Mouse (Mus musculus): ENCODE data around the gene Gbx2. TPM values are rescaled to one million over a fixed set of nuclear protein-coding genes. Genes with fewer than 3 reads are reported as not detected.

The Gbx2 gene
- polyA plus RNA-seq, 1 experiment: 0.06 TPM

- no peaks in the 10 kb centered on the region for H3K4me1 ChIP-seq (ENCODE audit: control insufficient read depth, insufficient read depth, low read length)
- 90% methylated on average over 2 of the region's 2 CpGs for WGBS
- H3K4me3 ChIP-seq (replicated peaks; ENCODE audit: extremely low read depth, low read depth, low read length): no peak overlapping the region
- DNase-seq: no peak
- TF ChIP-seq POLR2A (IDR thresholded peaks at IDR 0.05; ENCODE audit: borderline replicate concordance, extremely low read depth, low read depth, low read length): no peak
- TF ChIP-seq CTCF (IDR thresholded peaks at IDR 0.05; ENCODE audit: insufficient read depth, low read length): no peak
Observed at GRCm38 (mm10) chr1:89963296-89963695, 32.3 kb upstream of the Gbx2 start.

GRCm38 (mm10) chr1:89962092-89962491 is 31.1 kb upstream of the Gbx2 start:
- no peak overlapping the region for H3K4me3 ChIP-seq (replicated peaks; ENCODE audit: extremely low read depth, low read depth, low read length)
- no peaks in the 10 kb centered on the region for H3K4me1 ChIP-seq (ENCODE audit: control insufficient read depth, insufficient read depth, low read length)
- 30% methylated on average over 13 of the region's 13 CpGs for whole genome bisulfite sequencing
- no peak for DNase-seq
- TF ChIP-seq POLR2A (IDR thresholded peaks at IDR 0.05; ENCODE audit: borderline replicate concordance, extremely low read depth, low read depth, low read length) (no peak), CTCF (IDR thresholded peaks at IDR 0.05; ENCODE audit: insufficient read depth, low read length) (no peak)

- Histone ChIP-seq H3K4me1 (ENCODE audit: control insufficient read depth, insufficient read depth, low read length) (no peaks in the 10 kb centered on the region), H3K4me3 (replicated peaks; ENCODE audit: extremely low read depth, low read depth, low read length) (no peak overlapping the region)
- WGBS: 78% methylated on average over 4 of the region's 4 CpGs
- TF ChIP-seq CTCF (IDR thresholded peaks at IDR 0.05; ENCODE audit: insufficient read depth, low read length): no peak
- no peak for TF ChIP-seq POLR2A (IDR thresholded peaks at IDR 0.05; ENCODE audit: borderline replicate concordance, extremely low read depth, low read depth, low read length)
- no peak for DNase-seq
Observed at GRCm38 (mm10) chr1:89959393-89959792, 28.4 kb upstream of the Gbx2 start.

- DNase-seq: peak; percentile 77
- 2% methylated on average over 16 of the region's 16 CpGs for WGBS
- Histone ChIP-seq H3K4me3 (replicated peaks; ENCODE audit: extremely low read depth, low read depth, low read length) (no peak overlapping the region), H3K4me1 (ENCODE audit: control insufficient read depth, insufficient read depth, low read length) (peaks cover 9% of the 10 kb centered on the region)
- peak; percentile 93 for TF ChIP-seq CTCF (IDR thresholded peaks at IDR 0.05; ENCODE audit: insufficient read depth, low read length)
- no peak for TF ChIP-seq POLR2A (IDR thresholded peaks at IDR 0.05; ENCODE audit: borderline replicate concordance, extremely low read depth, low read depth, low read length)
Observed at GRCm38 (mm10) chr1:89943202-89943601, 12.2 kb upstream of the Gbx2 start.

GRCm38 (mm10) chr1:89942395-89942976 is 11.5 kb upstream of the Gbx2 start:
- Histone ChIP-seq H3K4me1 (ENCODE audit: control insufficient read depth, insufficient read depth, low read length) (peaks cover 9% of the 10 kb centered on the region), H3K4me3 (replicated peaks; ENCODE audit: extremely low read depth, low read depth, low read length) (no peak overlapping the region)
- WGBS: 15% methylated on average over 15 of the region's 15 CpGs
- DNase-seq: no peak
- TF ChIP-seq CTCF (IDR thresholded peaks at IDR 0.05; ENCODE audit: insufficient read depth, low read length) (no peak), POLR2A (IDR thresholded peaks at IDR 0.05; ENCODE audit: borderline replicate concordance, extremely low read depth, low read depth, low read length) (no peak)

GRCm38 (mm10) chr1:89941701-89942381 is 10.9 kb upstream of the Gbx2 start:
- no peak for DNase-seq
- Histone ChIP-seq H3K4me1 (ENCODE audit: control insufficient read depth, insufficient read depth, low read length) (peaks cover 9% of the 10 kb centered on the region), H3K4me3 (replicated peaks; ENCODE audit: extremely low read depth, low read depth, low read length) (no peak overlapping the region)
- 4% methylated on average over 40 of the region's 40 CpGs for WGBS
- TF ChIP-seq POLR2A (IDR thresholded peaks at IDR 0.05; ENCODE audit: borderline replicate concordance, extremely low read depth, low read depth, low read length): no peak
- TF ChIP-seq CTCF (IDR thresholded peaks at IDR 0.05; ENCODE audit: insufficient read depth, low read length): no peak

- WGBS: 26% methylated on average over 15 of the region's 15 CpGs
- no peak for TF ChIP-seq POLR2A (IDR thresholded peaks at IDR 0.05; ENCODE audit: borderline replicate concordance, extremely low read depth, low read depth, low read length)
- TF ChIP-seq CTCF (IDR thresholded peaks at IDR 0.05; ENCODE audit: insufficient read depth, low read length): no peak
- DNase-seq: no peak
Observed at GRCm38 (mm10) chr1:89940961-89941524, 10.1 kb upstream of the Gbx2 start.

GRCm38 (mm10) chr1:89939981-89940726 is 9.2 kb upstream of the Gbx2 start:
- Histone ChIP-seq H3K4me1 (ENCODE audit: control insufficient read depth, insufficient read depth, low read length) (peaks cover 9% of the 10 kb centered on the region), H3K4me3 (replicated peaks; ENCODE audit: extremely low read depth, low read depth, low read length) (no peak overlapping the region)
- TF ChIP-seq CTCF (IDR thresholded peaks at IDR 0.05; ENCODE audit: insufficient read depth, low read length) (peak; percentile 41), POLR2A (IDR thresholded peaks at IDR 0.05; ENCODE audit: borderline replicate concordance, extremely low read depth, low read depth, low read length) (no peak)
- 4% methylated on average over 34 of the region's 34 CpGs for WGBS
- DNase-seq: peak; percentile 72

More at GRCm38 (mm10) chr1:89940961-89941524, 10.1 kb upstream of the Gbx2 start:
- Histone ChIP-seq H3K4me3 (replicated peaks; ENCODE audit: extremely low read depth, low read depth, low read length) (no peak overlapping the region), H3K4me1 (ENCODE audit: control insufficient read depth, insufficient read depth, low read length) (peaks cover 9% of the 10 kb centered on the region)

- Histone ChIP-seq H3K4me1 (ENCODE audit: control insufficient read depth, insufficient read depth, low read length) (peaks cover 9% of the 10 kb centered on the region), H3K4me3 (replicated peaks; ENCODE audit: extremely low read depth, low read depth, low read length) (no peak overlapping the region)
- no peak for DNase-seq
- WGBS: 34% methylated on average over 16 of the region's 16 CpGs
- no peak for TF ChIP-seq CTCF (IDR thresholded peaks at IDR 0.05; ENCODE audit: insufficient read depth, low read length)
- no peak for TF ChIP-seq POLR2A (IDR thresholded peaks at IDR 0.05; ENCODE audit: borderline replicate concordance, extremely low read depth, low read depth, low read length)
Observed at GRCm38 (mm10) chr1:89939596-89939960, 8.6 kb upstream of the Gbx2 start.
